Mouse (Mus musculus) CD4-positive helper T cell, adult 2 months (primary cell): Measurements from ENCODE around the gene Acer1.

Source experiments
- DNase-seq: peaks from one replicate; pipeline ENCODE4 v3.0.0-alpha.2; 2012; ENCODE audit warnings: low read depth, missing footprints, low spot score

Acer1 gene

DNA sequence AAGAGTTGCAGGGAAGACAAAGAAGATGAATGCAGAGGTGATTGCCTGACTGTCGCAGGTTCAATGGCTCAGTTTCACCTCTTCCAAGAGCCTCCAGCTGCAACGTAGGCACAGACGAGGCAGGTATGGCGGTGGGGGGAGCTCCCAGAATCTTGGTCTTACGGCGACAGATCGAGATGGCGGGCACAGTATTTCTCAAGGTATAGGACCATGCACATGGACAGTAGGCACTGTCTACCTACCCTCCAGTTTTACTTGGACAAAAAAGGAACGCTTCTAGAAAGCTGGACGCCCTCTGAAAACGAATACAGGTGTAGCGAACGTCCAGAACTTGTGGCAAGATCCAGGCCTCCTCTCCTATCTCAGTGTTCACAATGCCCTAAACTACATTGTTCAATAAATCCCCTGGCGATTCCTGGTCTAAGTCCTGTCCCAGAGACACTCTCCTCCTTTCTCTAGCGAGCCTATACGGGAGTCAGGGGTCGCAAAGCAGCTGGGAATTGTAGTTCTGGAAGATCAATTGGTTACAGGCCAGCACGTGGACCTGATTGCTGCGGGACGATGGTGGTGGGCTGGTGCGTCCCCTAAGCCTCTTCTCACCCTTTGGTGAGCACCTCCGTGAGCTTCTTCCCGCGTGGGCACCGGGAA, 7.7 kb upstream of the Acer1 start:
- no peak for DNase-seq

DNA sequence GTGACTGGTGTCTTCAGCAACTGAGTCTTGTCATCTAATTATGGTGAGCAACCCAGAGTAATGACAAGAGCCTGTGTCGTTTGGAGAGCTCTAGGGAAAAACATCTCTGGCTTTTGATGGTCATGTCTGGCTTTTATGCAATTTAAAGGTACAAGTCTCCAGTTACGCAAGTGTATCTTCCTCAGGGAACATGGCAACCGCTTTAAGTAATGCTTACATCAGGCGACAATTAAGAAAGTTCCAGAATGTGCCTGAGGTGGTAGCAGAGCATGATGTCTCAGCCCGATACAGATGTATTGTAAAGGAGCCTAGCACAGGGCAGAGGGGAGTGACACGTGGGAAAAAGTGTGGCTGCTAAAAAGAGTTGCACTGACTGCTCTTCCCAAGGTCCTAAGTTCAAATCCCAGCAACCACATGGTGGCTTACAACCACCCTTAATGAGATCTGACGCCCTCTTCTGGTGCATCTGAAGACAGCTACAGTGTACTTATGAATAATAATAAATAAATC, 7.0 kb upstream of the Acer1 start:
- no peak for DNase-seq

DNA sequence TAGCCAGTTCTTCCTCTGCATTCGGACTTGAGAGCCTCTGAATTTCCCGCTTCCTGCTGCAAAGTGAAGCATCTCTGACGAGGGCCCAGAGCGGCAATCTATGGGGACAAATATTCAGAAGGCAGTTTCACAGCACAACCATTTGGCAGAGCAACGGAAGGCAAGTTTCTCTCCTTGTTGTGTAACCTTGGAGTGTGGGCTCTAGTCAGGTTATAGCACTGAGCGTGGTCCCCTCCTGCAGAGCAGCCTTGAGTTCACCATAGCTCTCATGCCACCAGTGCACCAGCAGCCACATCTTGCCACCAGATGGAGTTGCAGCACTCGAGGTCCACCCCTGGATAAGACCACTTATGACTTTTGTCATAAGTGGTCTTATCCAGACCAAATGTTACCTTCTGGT, 6.5 kb upstream of the Acer1 start:
- no peak for DNase-seq

DNA sequence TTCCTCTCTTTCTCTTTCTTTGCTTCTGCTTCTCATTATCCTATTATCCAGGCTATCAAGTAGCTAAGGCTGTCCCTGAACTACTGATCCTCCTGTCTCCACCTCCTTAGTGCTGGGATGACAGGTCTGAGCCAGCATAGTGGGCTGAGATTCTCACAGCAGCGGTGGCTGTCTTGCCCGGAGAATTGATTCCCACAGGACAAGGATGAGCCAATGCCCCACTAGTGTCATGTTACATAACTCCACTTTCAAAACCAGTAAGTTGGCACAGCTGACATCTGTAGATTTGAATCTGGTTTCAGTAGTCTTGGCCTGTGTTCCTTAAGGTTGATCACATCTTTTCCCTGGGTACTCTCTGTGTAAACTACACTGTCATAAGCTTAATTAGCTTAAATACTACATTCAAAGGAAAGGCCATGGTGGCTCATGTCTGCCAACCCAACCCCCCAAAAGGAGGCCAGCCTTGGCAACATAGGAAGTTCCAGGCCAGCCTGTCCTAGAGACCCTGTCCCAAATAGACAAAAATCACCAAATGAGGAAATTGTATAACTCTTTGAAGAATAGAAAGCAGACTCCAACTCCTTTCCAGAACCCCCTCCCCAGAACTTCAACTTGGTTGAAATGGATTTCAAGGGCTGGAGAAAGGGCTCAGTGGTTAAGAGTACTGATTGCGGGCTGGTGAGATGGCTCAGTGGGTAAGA, 4.3 kb upstream of the Acer1 start:
- DNase-seq, result no peak

DNA sequence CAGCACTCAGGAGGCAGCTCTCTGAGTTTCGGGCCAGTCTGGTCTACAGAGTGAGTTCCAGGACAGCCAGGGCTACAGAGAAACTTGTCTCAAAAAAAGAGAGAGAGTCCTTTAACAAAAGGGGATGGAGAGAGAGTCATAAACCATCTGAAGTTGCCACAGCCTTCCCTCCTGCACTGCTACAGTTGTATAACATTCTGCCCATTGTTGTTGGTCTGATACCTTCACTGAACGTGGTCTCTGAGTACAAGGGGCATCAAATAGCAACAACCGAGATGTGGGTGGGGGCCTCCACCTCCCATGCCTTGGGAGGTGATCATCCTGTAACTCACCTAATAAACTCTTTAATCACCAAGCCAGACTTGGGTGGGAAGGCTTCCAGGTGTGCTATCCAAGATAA, 3.7 kb upstream of the Acer1 start:
- no peak for DNase-seq

DNA sequence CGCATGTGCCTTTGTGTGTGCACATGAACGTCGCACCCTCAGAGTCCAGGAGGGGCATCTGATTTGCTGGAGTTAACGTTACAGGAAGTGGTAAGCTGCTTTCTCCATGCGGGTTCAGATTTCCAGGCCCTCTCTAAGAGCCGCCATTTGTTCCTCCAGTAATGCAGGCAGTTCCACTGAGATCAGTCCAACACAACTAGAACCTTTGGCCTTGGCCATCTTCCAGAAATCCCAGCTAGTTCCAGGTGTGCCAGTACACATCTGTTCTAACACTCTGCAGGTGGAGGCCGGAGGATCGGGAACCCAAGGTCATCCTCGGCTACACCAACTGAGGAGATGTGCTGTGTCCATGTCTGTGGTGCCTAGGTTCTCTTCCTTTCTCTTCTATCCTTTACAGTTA, 3.0 kb upstream of the Acer1 start:
- DNase-seq, result no peak

DNA sequence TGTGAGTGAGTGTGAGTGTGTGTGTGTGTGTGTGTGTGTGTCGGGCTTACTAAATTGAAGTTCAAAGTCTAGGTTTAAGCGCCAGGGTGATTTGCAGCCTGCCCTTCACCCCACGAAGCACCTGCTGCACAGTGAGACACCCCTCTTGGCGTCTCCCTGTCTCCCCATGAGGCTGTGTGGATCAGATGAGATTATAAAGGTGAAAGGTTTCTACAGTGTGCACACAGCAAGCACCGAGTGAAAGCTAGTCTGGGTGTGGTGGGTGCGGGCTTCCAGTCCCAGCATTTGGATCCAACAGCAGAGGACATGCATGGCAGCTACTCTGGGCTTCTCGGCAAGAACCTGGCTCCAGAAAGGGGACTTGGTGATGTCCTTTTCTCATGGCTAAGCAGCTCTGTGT, 877 bp downstream of the Acer1 start:
- no peak for DNase-seq

DNA sequence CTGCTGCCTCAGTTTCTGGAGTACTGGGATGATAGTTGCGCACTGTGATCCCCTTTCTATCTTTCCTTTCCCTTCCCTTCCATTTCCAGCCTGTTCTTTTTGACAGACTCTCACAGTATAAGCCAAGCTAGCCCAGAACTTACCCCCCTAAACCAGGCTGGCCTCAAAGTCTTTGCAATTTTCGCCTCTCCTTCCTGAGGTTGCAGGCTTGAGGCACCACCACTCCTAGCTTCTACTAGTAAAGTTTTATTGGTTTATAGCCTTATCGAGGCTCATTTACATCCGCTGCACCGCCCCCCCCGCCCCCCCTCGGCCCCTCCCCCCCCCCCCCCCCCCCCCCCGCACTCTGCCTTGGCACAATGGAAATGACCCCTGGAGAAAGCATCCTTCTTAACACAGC, 2.4 kb downstream of the Acer1 start:
- no peak for DNase-seq

DNA sequence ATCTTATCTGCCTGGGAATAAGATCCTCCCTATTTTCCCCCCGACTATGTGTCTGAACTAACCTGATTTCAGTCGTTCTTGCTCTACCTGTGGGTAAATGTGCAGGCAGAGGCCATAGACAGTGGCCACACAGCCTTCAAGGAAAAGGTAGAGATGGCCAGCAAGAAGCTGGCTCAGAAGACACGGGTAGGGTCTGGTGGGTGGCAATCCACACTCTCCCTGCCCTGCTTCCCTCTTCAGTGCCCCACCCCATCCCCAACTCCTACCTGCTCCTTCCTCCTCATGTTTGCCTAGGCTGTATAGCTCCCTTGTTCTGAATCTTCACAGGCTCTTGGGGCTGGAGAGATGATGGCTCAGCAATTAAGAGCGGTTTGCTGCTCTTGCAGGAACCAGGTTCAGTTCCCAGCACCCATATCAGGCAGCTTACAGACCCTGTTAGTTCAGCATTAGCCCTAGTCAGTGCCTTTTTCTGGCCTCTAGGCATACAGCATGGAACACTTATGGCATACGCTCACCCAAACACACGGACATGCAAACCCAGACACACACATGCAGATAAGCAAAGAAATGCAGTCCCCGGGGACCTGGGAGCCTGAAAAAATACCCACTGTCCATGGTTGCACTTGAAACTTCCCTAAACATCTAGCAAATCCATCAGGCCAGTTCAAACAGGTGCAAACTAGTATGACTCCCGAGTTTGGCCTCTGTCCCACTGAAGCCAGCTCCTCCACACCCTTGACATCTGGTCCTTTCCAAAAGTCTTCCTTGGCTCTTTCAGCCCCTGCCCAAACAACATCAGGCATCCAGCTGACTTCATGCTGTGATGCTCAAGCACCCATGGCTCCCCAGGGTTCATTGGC, 5.2 kb downstream of the Acer1 start:
- DNase-seq, result no peak

DNA sequence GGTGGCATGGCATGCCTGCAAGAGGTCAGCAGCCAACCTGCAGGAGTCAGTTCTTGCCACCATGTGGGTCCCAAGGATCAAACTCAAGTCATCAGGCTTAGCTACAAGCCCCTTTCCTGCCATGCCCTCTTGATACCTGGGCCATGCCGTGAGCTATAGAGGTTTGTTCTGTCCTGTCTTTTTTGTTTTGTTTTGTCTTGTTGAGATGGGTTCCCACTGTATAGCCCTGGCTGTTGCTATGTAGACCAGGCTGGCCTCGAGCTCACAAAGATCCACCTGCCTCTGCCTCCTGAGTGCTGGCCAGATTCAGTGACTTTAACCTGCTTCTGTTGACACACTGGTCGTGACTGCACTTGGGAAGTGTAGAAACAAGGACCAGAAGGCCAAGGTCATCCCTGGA, 6.5 kb downstream of the Acer1 start:
- no peak for DNase-seq

DNA sequence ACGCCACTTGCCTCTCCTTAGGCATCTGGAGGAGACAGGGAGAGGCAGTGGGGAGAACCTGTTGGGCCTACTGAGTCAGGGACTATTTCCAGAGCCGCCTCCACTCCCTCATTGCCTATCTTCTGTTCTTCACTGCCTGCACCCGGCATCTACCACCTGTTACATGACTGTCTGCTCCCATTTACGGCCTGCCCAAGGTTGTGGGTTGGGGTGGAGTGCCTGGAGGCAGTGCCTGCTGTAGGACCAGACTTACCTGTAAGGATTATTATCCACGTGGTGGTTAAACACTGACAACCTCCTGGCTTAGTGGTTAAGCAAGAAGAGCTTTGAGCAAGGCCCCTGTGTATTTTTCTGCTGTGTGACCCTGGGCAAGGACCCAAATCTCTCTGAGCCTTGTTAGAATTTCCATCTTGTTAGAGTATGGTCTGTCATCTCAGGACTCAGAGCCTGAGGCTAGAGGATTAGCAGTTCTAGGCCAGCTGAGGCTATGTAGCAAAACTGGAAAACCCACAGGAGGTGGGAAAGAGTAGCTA, 7.2 kb downstream of the Acer1 start:
- no peak for DNase-seq

DNA sequence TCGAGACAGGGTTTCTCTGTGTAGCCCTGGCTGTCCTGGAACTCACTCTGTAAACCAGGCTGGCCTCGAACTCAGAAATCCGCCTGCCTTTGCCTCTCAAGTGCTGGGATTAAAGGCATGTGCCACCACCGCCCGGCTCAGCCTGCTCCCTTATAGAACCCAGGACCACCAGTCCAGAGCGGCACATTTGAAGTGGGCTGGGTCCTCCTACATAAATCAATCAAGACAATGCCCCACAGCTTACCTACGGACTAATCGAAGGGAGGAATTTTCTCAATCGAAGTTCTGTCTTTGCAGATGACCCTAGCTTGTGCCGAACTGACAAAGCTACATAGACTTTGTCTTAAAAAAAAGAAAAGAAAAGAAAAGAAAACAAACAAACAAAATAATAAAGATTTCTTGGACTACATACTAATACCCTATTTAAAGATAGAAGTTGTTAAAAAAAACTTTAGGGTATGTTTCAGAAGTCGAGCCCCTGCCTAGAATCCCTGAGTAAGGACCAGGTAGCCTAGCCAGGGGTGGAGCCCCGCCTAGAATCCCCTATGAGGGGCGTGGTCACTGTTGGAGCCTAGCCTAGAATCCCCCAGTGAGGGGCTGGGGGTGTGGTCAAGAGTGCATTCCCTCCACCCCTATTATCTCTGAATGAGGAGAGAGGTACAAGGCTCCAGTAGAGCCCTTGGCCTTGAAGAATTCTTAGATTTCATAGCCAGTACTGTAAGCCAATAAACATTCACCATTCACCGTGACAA, 7.8 kb downstream of the Acer1 start:
- DNase-seq, result no peak

DNA sequence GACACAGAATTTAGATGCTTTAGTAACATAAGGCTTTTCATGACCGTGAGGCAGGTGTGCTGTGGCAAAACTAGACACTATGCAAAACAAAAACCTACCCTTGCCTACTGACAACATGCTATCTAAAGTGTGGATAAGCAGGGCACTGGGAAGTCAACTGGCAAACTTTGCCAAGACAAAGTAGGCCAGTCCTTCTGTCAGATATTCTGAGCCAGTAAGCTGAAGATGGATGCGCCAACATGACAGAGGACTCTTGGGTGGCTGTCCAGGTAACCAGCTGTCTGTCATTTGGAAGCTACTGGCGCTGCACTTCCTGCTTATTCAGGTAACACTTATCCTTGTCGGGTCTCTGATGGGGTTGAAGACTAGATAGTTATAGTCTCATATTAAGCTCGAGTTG, 11.8 kb downstream of the Acer1 start:
- no peak for DNase-seq

DNA sequence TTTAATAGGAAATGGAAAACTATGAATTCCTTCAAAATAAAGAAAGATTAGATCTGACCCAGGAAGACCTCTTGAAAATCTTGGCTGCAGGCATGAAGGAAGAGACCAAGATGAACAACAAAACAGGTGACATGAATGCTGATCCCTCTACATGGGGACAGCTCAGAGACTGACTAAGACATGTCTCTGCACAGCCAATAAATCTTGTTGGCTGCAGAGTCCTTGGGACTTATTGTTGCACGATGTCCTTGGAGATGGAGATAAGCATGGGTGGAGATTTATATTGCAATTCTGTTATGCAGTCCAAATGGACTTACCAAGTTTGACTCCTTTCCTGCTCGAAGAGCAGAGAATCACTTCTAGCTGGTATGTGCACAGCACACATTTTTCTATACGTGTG, 12.6 kb downstream of the Acer1 start:
- DNase-seq, result no peak

DNA sequence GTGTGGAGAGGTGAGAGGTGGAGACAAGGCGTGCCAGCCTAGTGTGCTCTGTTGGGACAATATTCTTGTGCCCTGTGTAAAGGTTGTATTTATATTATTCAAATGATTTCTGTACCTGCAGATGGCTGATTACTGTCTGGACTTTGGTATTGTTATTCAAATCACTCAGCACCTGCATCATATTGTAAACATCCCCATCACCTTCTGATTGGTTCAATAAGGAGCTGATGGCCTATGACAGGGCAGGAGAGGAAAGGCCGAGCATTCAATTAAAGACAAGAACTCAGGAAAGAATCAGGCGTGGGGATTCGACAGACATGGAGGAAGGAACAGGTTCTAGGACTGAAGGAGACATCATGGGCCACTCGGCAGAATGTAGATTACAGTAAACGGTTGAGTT, 18.3 kb downstream of the Acer1 start:
- DNase-seq, result no peak

DNA sequence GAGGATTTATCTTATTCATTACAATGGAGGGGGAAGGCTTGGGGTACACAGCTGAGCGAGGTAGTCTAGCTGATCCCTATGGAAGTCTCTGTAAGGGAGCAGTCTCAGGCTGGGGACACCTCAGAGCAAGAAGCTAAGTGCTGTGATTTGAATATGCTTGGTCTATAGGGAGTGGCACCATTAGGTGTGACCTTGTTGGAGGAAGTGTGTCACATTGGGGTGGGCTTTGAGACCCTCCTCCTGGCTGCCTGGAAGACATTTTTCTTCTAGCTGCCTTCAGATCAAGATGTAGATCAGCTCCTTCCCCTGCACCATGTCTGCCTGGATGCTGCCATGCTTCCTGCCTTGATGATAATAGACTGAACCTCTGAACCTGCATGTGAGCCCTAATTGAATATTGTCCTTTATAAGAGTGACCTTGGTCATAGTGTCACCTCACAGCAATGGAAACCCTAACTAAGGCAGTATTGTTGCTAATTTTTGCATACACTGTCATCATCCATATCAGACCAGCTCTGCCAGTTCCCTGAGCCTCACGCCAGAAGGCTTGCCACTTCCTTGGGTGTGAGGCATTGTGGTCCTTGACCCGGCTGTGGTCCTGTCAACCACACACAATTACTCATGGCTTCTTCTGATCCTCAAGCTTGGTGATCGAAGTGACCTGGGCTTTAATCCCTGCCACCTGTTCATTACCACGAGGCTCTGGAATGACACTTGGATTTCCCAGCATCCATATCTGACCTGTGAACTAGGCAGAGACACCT, 19.1 kb downstream of the Acer1 start:
- no peak for DNase-seq

DNA sequence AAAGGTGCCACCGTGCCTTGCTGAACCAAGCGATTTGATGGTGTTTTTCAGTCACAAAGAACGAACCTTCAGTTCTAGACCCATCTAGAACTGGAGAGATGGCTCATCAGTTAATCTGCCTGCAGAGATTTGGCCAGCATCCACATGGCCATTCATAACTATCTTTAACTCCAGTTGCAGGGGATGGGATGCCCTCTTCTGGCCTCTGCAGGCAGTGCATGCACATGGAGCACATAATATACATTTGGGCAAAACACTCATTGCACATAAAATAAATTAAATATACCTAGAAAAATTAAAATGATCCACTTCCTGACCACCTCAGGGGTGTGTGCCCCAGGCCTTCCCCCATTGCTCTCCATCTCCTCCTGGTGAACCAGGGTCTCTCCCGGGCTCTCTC, 20.0 kb downstream of the Acer1 start:
- no peak for DNase-seq

DNA sequence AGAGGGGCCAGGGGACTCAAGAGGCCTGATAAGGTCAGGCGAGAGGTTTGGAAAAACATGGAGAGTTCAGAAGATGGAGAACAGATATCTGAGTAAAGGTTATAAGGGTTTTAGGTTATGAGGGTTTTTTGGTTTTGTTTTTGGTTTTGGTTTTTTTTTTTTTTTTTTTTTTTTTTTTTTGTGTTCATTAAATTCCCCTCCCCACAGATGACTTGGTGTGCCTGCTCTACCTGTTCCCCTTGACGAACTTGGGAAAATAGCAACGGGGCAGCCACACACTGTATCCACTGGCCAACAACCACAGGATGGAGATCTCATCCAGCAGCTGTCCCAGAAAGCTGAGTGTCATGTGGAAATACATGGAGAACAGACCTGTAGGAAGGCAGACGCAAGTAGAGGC, 23.3 kb downstream of the Acer1 start:
- DNase-seq, result no peak

DNA sequence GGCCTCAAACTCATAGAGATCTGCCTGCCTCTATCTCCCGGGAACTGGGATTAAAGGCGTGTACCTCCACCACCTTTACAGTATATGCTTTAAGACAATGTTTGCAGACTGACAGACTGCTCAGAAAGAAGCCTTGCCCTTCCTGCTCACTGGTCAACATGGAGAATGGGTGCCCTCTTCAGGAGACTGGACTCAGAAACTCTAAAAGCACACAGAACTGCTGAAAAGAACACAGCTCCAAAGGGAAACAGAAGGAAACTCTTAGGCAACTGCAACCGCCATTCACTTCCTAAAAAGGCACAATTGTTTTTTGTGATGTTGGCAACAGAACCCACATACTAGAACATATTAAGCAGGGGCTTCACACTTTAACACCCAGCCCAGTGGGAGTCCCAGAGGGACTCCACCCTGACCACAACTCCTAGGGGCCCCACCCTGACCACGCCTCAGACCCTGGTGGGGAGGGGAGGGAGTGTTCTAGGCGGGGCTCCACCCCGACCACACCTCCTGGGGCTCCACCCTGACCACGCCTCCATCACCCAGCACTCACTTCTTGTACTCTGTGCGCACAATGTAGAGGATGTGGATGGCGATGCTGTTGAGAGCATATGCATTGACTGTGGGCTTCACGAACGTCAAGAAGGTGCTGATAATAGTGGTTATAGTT, 24.0 kb downstream of the Acer1 start:
- peak; percentile 47 for DNase-seq

DNA sequence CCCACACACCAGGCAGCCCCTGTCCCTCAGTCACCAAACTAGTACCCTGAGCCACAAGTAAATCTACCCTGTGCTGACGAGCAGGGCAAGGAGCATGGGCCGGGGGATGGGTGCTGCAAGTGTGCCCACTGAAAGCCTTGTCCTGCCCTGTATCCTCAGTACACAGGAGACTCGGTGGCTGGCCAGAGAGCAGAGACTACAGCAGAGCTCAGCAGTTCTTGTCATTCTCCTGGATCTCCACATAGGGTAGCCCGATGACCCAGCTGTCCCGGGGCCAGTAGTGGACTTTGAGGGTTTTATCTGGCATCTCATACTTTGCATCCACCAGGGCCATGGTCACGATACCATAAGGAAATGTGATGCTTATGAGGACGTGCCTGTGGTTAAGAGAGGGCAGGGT, 27.1 kb downstream of the Acer1 start:
- DNase-seq, result no peak
